Mouse (Mus musculus) midbrain, embryonic 14.5 days (tissue): ENCODE data around the gene Adamts9. TPM values are rescaled to one million over a fixed set of nuclear protein-coding genes. Genes with fewer than 3 reads are reported as not detected.

Experiments used
- ATAC-seq: fragments of 200-750 bp; cut with Nextera tagmentation; 2 replicates; pipeline ENCODE4 v1.8.0; 2017; ENCODE audit warnings: moderate number of reproducible peaks, moderate library complexity; ENCODE audit not compliant: low FRiP score, low TSS enrichment
- DNase-seq: peaks from one replicate; pipeline ENCODE4 v3.0.0-alpha.2; 2015
- H3K27ac ChIP-seq: fragments of 300-500 bp; sonication (generic); replicated peaks from 2 replicates; pipeline ENCODE4 v1.5.1; 2014; ENCODE audit warnings: mild to moderate bottlenecking, low read depth, low read length, moderate library complexity
- H3K27me3 ChIP-seq: fragments of 300-500 bp; sonication (generic); 2 replicates; pipeline ENCODE4 v1.6.1; 2014; ENCODE audit warnings: low read length, control low read depth, mixed read lengths; ENCODE audit not compliant: control insufficient read depth, insufficient read depth
- H3K36me3 ChIP-seq: fragments of 300-500 bp; sonication (generic); 2 replicates; pipeline ENCODE4 v1.6.1; 2014; ENCODE audit warnings: low read length, control low read depth; ENCODE audit not compliant: control insufficient read depth, insufficient read depth
- H3K4me1 ChIP-seq: fragments of 300-500 bp; sonication (generic); 2 replicates; pipeline ENCODE4 v1.6.1; 2014; ENCODE audit warnings: mild to moderate bottlenecking, antibody characterized with exemption, low read length, control low read depth; ENCODE audit not compliant: control insufficient read depth, insufficient read depth
- H3K4me2 ChIP-seq: fragments of 300-500 bp; sonication (generic); 2 replicates; pipeline ENCODE4 v1.6.1; 2014; ENCODE audit warnings: mild to moderate bottlenecking, low read length, moderate library complexity
- H3K4me3 ChIP-seq: fragments of 300-500 bp; sonication (generic); replicated peaks from 2 replicates; pipeline ENCODE4 v1.5.1; 2014; ENCODE audit warnings: low read depth, low read length
- H3K9ac ChIP-seq: fragments of 300-500 bp; sonication (generic); replicated peaks from 2 replicates; pipeline ENCODE4 v1.6.1; 2014; ENCODE audit warnings: mild to moderate bottlenecking, low read length, moderate library complexity
- H3K9me3 ChIP-seq: fragments of 300-500 bp; sonication (generic); 2 replicates; pipeline ENCODE4 v1.6.1; 2016; ENCODE audit warnings: low read length, control low read depth, mixed read lengths; ENCODE audit not compliant: control insufficient read depth
- WGBS: fragments of 180-500 bp; shearing (Covaris S2); extraction: QIAGEN DNeasy Blood & Tissue Kit; methylation state at CpG from one replicate; pipeline ENCODE4 v1.1.7; 2014; 5-methylcytosine and 5-hydroxymethylcytosine counted together
- polyA plus RNA-seq: library from polyadenylated mRNA; unstranded; fragments of >200 nt; fragmentation: Nextera tagmentation; extraction: Ambion mirVana; gene quantifications from 2 replicates; pipeline ENCODE4 v1.2.1, GENCODE M21; 2014

The Adamts9 gene
- polyA plus RNA-seq, 1 experiment from 2014 or later = 1.2 TPM

- Histone ChIP-seq H3K27ac (no peak within 1 kb of the TSS), H3K4me1 (no peaks in the 10 kb centered on the region), H3K4me3 (no peak within 1 kb of the TSS), H3K27me3 (0 out of 2 replicates have a peak, but pooled peaks cover 3% of the 10 kb centered on the region), H3K9ac (no peak within 1 kb of the TSS), H3K4me2 (peak within 1 kb of the TSS; percentile 40), H3K36me3 (no peaks in the 10 kb centered on the region), H3K9me3 (no peaks in the 10 kb centered on the region)
- WGBS = 1% methylated on average over 8 of the region's 8 CpGs
- DNase-seq = peak; percentile 53
- ATAC-seq = no peak
Observed at GRCm38 (mm10) chr6:92816311-92816751, 127.0 kb downstream of the Adamts9 start, which contains the start of gene A730049H05Rik. Gene A730049H05Rik, plus strand, starts transcription at chr6:92816478.

GRCm38 (mm10) chr6:92812702-92813370 lies 130.5 kb downstream of the Adamts9 start:
- no peak overlapping the region for H3K27ac ChIP-seq
- no peak overlapping the region for H3K4me2 ChIP-seq
- H3K36me3 ChIP-seq = no peaks in the 10 kb centered on the region
- no peaks in the 10 kb centered on the region for H3K9me3 ChIP-seq
- peaks cover 3% of the 10 kb centered on the region; the same call in 1 of the 2 replicates for H3K27me3 ChIP-seq
- ATAC-seq (no peak), DNase-seq (no peak)
- no peak overlapping the region for H3K9ac ChIP-seq
- H3K4me3 ChIP-seq = no peak overlapping the region
- no peaks in the 10 kb centered on the region for H3K4me1 ChIP-seq
- WGBS = 65% methylated on average over 2 of the region's 2 CpGs

- peaks cover 3% of the 10 kb centered on the region; the same call in 1 of the 2 replicates for H3K27me3 ChIP-seq
- DNase-seq = no peak
- no peaks in the 10 kb centered on the region for H3K4me1 ChIP-seq
- H3K9me3 ChIP-seq = no peaks in the 10 kb centered on the region
- no peak for ATAC-seq
- no peak overlapping the region for H3K4me3 ChIP-seq
- H3K9ac ChIP-seq = no peak overlapping the region
- no peaks in the 10 kb centered on the region for H3K36me3 ChIP-seq
- no peak overlapping the region for H3K4me2 ChIP-seq
- no peak overlapping the region for H3K27ac ChIP-seq
Observed at GRCm38 (mm10) chr6:92811566-92811965, 131.7 kb downstream of the Adamts9 start.

GRCm38 (mm10) chr6:92810628-92811027 lies 132.7 kb downstream of the Adamts9 start:
- DNase-seq = no peak
- Histone ChIP-seq H3K27ac (no peak overlapping the region), H3K4me1 (no peaks in the 10 kb centered on the region), H3K27me3 (peaks cover 3% of the 10 kb centered on the region; the same call in 1 of the 2 replicates), H3K9me3 (no peaks in the 10 kb centered on the region), H3K4me3 (no peak overlapping the region), H3K36me3 (no peaks in the 10 kb centered on the region), H3K4me2 (no peak overlapping the region), H3K9ac (no peak overlapping the region)
- 91% methylated on average over 2 of the region's 2 CpGs for WGBS
- no peak for ATAC-seq

- no peaks in the 10 kb centered on the region; the same call in 1 of the 2 replicates for H3K27me3 ChIP-seq
- H3K4me1 ChIP-seq = no peaks in the 10 kb centered on the region
- H3K9ac ChIP-seq = no peak overlapping the region
- no peaks in the 10 kb centered on the region for H3K36me3 ChIP-seq
- ATAC-seq (no peak), DNase-seq (no peak)
- H3K27ac ChIP-seq = no peak overlapping the region
- WGBS = 80% methylated on average over 3 of the region's 3 CpGs
- no peaks in the 10 kb centered on the region for H3K9me3 ChIP-seq
- H3K4me3 ChIP-seq = no peak overlapping the region
- H3K4me2 ChIP-seq = no peak overlapping the region
Observed at GRCm38 (mm10) chr6:92809818-92810217, 133.5 kb downstream of the Adamts9 start.

- Histone ChIP-seq H3K4me1 (0 out of 2 replicates have a peak, but pooled peaks cover 3% of the 10 kb centered on the region), H3K9ac (no peak overlapping the region), H3K4me2 (no peak overlapping the region), H3K27ac (no peak overlapping the region), H3K4me3 (no peak overlapping the region), H3K9me3 (no peaks in the 10 kb centered on the region), H3K27me3 (no peaks in the 10 kb centered on the region), H3K36me3 (no peaks in the 10 kb centered on the region)
- DNase-seq (no peak), ATAC-seq (no peak)
- WGBS = 84% methylated on average over 3 of the region's 3 CpGs
Observed at GRCm38 (mm10) chr6:92804254-92804971, 138.9 kb downstream of the Adamts9 start.

- WGBS = 50% methylated on average over 6 of the region's 6 CpGs
- H3K27me3 ChIP-seq = no peaks in the 10 kb centered on the region
- H3K36me3 ChIP-seq = no peaks in the 10 kb centered on the region
- ATAC-seq (no peak), DNase-seq (peak; percentile 51)
- H3K9me3 ChIP-seq = no peaks in the 10 kb centered on the region
- H3K4me1 ChIP-seq = 0 out of 2 replicates have a peak, but pooled peaks cover 3% of the 10 kb centered on the region
- no peak overlapping the region for H3K9ac ChIP-seq
- H3K4me3 ChIP-seq = no peak overlapping the region
- no peak overlapping the region for H3K27ac ChIP-seq
- H3K4me2 ChIP-seq = no peak overlapping the region
Observed at GRCm38 (mm10) chr6:92803213-92803612, 140.1 kb downstream of the Adamts9 start.

- ATAC-seq = no peak
Observed at GRCm38 (mm10) chr6:92802421-92802820, 140.9 kb downstream of the Adamts9 start.

More at GRCm38 (mm10) chr6:92802421-92802820, 140.9 kb downstream of the Adamts9 start:
- no peak for DNase-seq
- Histone ChIP-seq H3K4me2 (no peak overlapping the region), H3K9me3 (no peaks in the 10 kb centered on the region), H3K27ac (no peak overlapping the region), H3K27me3 (no peaks in the 10 kb centered on the region), H3K9ac (no peak overlapping the region), H3K36me3 (no peaks in the 10 kb centered on the region), H3K4me1 (0 out of 2 replicates have a peak, but pooled peaks cover 3% of the 10 kb centered on the region), H3K4me3 (no peak overlapping the region)
- 92% methylated on average over 11 of the region's 11 CpGs for WGBS
